Mouse (Mus musculus) embryonic facial prominence, embryonic 11.5 days (tissue): ENCODE measurements around the gene Irf2. TPM values are rescaled to one million over a fixed set of nuclear protein-coding genes. Genes with fewer than 3 reads are reported as not detected.

Experiments used
- ATAC-seq: fragments of 200-750 bp; cut with Nextera tagmentation; replicated peaks from 2 replicates; pipeline ENCODE4 v1.8.0; 2017; ENCODE audit warnings: low read depth; ENCODE audit not compliant: insufficient number of reproducible peaks, low FRiP score, low TSS enrichment
- DNase-seq: peaks from one replicate; pipeline ENCODE4 v3.0.0-alpha.2; 2015; ENCODE audit warnings: low spot score
- H3K27ac ChIP-seq: fragments of 300-500 bp; sonication (generic); replicated peaks from 2 replicates; pipeline ENCODE4 v1.5.1; 2014; ENCODE audit warnings: mild to moderate bottlenecking, low read depth, low read length, control low read depth
- H3K27me3 ChIP-seq: fragments of 300-500 bp; sonication (generic); 2 replicates; pipeline ENCODE4 v1.6.1; 2014; ENCODE audit warnings: mild to moderate bottlenecking, low read length, moderate library complexity, mixed read lengths; ENCODE audit not compliant: control insufficient read depth, insufficient read depth
- H3K36me3 ChIP-seq: fragments of 300-500 bp; sonication (generic); replicated peaks from 2 replicates; pipeline ENCODE4 v1.6.1; 2014; ENCODE audit warnings: low read depth, mild to moderate bottlenecking, low read length, moderate library complexity, mixed read lengths; ENCODE audit not compliant: control insufficient read depth, insufficient read depth
- H3K4me1 ChIP-seq: fragments of 300-500 bp; sonication (generic); 2 replicates; pipeline ENCODE4 v1.6.1; 2014; ENCODE audit warnings: low read length, mixed read lengths; ENCODE audit not compliant: control insufficient read depth, insufficient read depth
- H3K4me2 ChIP-seq: fragments of 300-500 bp; sonication (generic); 2 replicates; pipeline ENCODE4 v1.6.1; 2014; ENCODE audit warnings: low read depth, mild to moderate bottlenecking, control low read depth, low read length, moderate library complexity
- H3K4me3 ChIP-seq: fragments of 300-500 bp; sonication (generic); 2 replicates; pipeline ENCODE4 v1.5.1; 2014; ENCODE audit warnings: low read depth, low read length, control low read depth
- H3K9ac ChIP-seq: fragments of 300-500 bp; sonication (generic); replicated peaks from 2 replicates; pipeline ENCODE4 v1.6.1; 2014; ENCODE audit warnings: mild to moderate bottlenecking, control low read depth, low read length
- H3K9me3 ChIP-seq: fragments of 300-500 bp; sonication (generic); replicated peaks from 2 replicates; pipeline ENCODE4 v1.6.1; 2016; ENCODE audit warnings: mild to moderate bottlenecking, low read length, inconsistent platforms, mixed read lengths; ENCODE audit not compliant: control insufficient read depth
- WGBS: fragments of 180-500 bp; shearing (Covaris S2); extraction: QIAGEN DNeasy Blood & Tissue Kit; methylation state at CpG from one replicate; pipeline ENCODE4 v1.1.7; 2014; 5-methylcytosine and 5-hydroxymethylcytosine counted together
- polyA plus RNA-seq: library from polyadenylated mRNA; unstranded; fragments of >200 nt; fragmentation: Nextera tagmentation; extraction: Ambion mirVana; gene quantifications from 2 replicates; pipeline ENCODE4 v1.2.1, GENCODE M21; 2014

Irf2 gene
- polyA plus RNA-seq, 1 experiment from 2014 or later, result 13.7 TPM

GRCm38 (mm10) chr8:46740513-46741280 is 1.2 kb downstream of the Irf2 start:
- no peaks in the 10 kb centered on the region for H3K27me3 ChIP-seq
- peak overlapping the region; percentile 81 for H3K27ac ChIP-seq
- DNase-seq, result peak; percentile 72
- peak; percentile 60 for ATAC-seq
- peak overlapping the region; percentile 98 for H3K9ac ChIP-seq
- H3K4me2 ChIP-seq, result peak overlapping the region; percentile 88
- no peaks in the 10 kb centered on the region for H3K36me3 ChIP-seq
- no peaks in the 10 kb centered on the region for H3K9me3 ChIP-seq
- no peaks in the 10 kb centered on the region for H3K4me1 ChIP-seq
- WGBS, result under 1% methylated on average over 93 of the region's 97 CpGs
- H3K4me3 ChIP-seq, result peak overlapping the region; percentile 91

GRCm38 (mm10) chr8:46741281-46741791 is 1.8 kb downstream of the Irf2 start:
- H3K9me3 ChIP-seq, result no peaks in the 10 kb centered on the region
- peak overlapping the region; percentile 81 for H3K27ac ChIP-seq
- H3K9ac ChIP-seq, result peak overlapping the region; percentile 98
- DNase-seq (no peak), ATAC-seq (peak; percentile 61; the same call in 1 of the 2 replicates)
- no peaks in the 10 kb centered on the region for H3K4me1 ChIP-seq
- H3K4me3 ChIP-seq, result peak overlapping the region; percentile 91
- no peaks in the 10 kb centered on the region for H3K27me3 ChIP-seq
- peak overlapping the region; percentile 88 for H3K4me2 ChIP-seq
- no peaks in the 10 kb centered on the region for H3K36me3 ChIP-seq
- WGBS, result under 1% methylated on average over 28 of the region's 28 CpGs

GRCm38 (mm10) chr8:46741991-46742690 is 2.6 kb downstream of the Irf2 start:
- Histone ChIP-seq H3K9ac (no peak overlapping the region), H3K4me2 (peak overlapping the region; percentile 88), H3K4me3 (no peak overlapping the region), H3K27me3 (no peaks in the 10 kb centered on the region), H3K27ac (no peak overlapping the region), H3K36me3 (no peaks in the 10 kb centered on the region), H3K9me3 (no peaks in the 10 kb centered on the region), H3K4me1 (no peaks in the 10 kb centered on the region)
- ATAC-seq (no peak), DNase-seq (no peak)
- WGBS, result 75% methylated on average over 8 of the region's 8 CpGs

GRCm38 (mm10) chr8:46742691-46743082 is 3.2 kb downstream of the Irf2 start:
- Histone ChIP-seq H3K4me2 (no peak overlapping the region), H3K9ac (no peak overlapping the region), H3K4me1 (no peaks in the 10 kb centered on the region), H3K9me3 (no peaks in the 10 kb centered on the region), H3K36me3 (no peaks in the 10 kb centered on the region), H3K27me3 (no peaks in the 10 kb centered on the region), H3K4me3 (no peak overlapping the region), H3K27ac (no peak overlapping the region)
- no peak for ATAC-seq
- WGBS, result 84% methylated on average over 5 of the region's 5 CpGs
- no peak for DNase-seq

- H3K9me3 ChIP-seq, result no peaks in the 10 kb centered on the region
- no peak overlapping the region for H3K4me3 ChIP-seq
- no peaks in the 10 kb centered on the region for H3K27me3 ChIP-seq
- no peaks in the 10 kb centered on the region for H3K36me3 ChIP-seq
- no peak overlapping the region for H3K27ac ChIP-seq
- no peak for DNase-seq
- no peak overlapping the region for H3K9ac ChIP-seq
- no peaks in the 10 kb centered on the region; the same call in 1 of the 2 replicates for H3K4me1 ChIP-seq
- WGBS, result 83% methylated on average over 1 of the region's 1 CpGs
- no peak overlapping the region for H3K4me2 ChIP-seq
- ATAC-seq, result no peak
These were observed 5.9 kb downstream of the Irf2 start for GRCm38 (mm10) chr8:46745464-46745863.

GRCm38 (mm10) chr8:46747311-46747980 is 7.9 kb downstream of the Irf2 start:
- H3K4me3 ChIP-seq, result no peak overlapping the region
- no peaks in the 10 kb centered on the region for H3K27me3 ChIP-seq
- no peak overlapping the region for H3K4me2 ChIP-seq
- DNase-seq (no peak), ATAC-seq (no peak)
- H3K36me3 ChIP-seq, result no peaks in the 10 kb centered on the region
- H3K27ac ChIP-seq, result no peak overlapping the region
- no peaks in the 10 kb centered on the region; the same call in 1 of the 2 replicates for H3K4me1 ChIP-seq
- H3K9ac ChIP-seq, result no peak overlapping the region
- WGBS, result 47% methylated on average over 4 of the region's 4 CpGs
- no peaks in the 10 kb centered on the region for H3K9me3 ChIP-seq

- DNase-seq, result no peak
- Histone ChIP-seq H3K36me3 (no peaks in the 10 kb centered on the region), H3K4me2 (no peak overlapping the region), H3K4me3 (no peak overlapping the region), H3K27ac (no peak overlapping the region), H3K27me3 (no peaks in the 10 kb centered on the region), H3K9ac (no peak overlapping the region), H3K4me1 (no peaks in the 10 kb centered on the region; the same call in 1 of the 2 replicates), H3K9me3 (no peaks in the 10 kb centered on the region)
- WGBS, result 69% methylated on average over 5 of the region's 5 CpGs
- ATAC-seq, result no peak
These were observed 10.5 kb downstream of the Irf2 start for GRCm38 (mm10) chr8:46750000-46750399.
